Mouse (Mus musculus) granulocyte monocyte progenitor cell, adult 5-6 weeks (primary cell): ENCODE measurements around the gene Gpc6. TPM values are rescaled to one million over a fixed set of nuclear protein-coding genes. Genes with fewer than 3 reads are reported as not detected.
A peak's percentile ranks its signal among the peaks of the same experiment; 100 is the strongest.

Source experiments
- ATAC-seq: replicated peaks from 2 replicates; pipeline ENCODE4 v1.8.0; 2016; ENCODE audit warnings: mild to moderate bottlenecking, moderate TSS enrichment, inconsistent platforms; ENCODE audit not compliant: poor library complexity, severe bottlenecking
- total RNA-seq, 2 experiments: library from RNA; stranded (forward) in 1 of 2; stranded (reverse) in 1 of 2; fragments of 200-712, 200-1000 nt in 1 of 2; fragments of >200 nt in 1 of 2; fragmentation: Nextera tagmentation in 1 of 2; gene quantifications; 2 replicates each; pipeline ENCODE4 v1.2.3; 2014 to 2017

Gpc6 gene
- total RNA-seq, 2 experiments from 2014 or later, result not detected

GRCm38 (mm10) chr14:117344505-117344904, 419.4 kb downstream of the Gpc6 start:
- ATAC-seq, result no peak

- no peak for ATAC-seq
Measured at GRCm38 (mm10) chr14:117346372-117346885, 421.3 kb downstream of the Gpc6 start.

- ATAC-seq, result no peak
Measured at GRCm38 (mm10) chr14:117351296-117351695, 426.2 kb downstream of the Gpc6 start.

GRCm38 (mm10) chr14:117361155-117361964, 436.2 kb downstream of the Gpc6 start:
- ATAC-seq, result no peak

GRCm38 (mm10) chr14:117361965-117362309, 436.8 kb downstream of the Gpc6 start:
- no peak for ATAC-seq

- ATAC-seq, result no peak
Measured at GRCm38 (mm10) chr14:117369331-117369866, 444.3 kb downstream of the Gpc6 start.

- no peak for ATAC-seq
Measured at GRCm38 (mm10) chr14:117376822-117377376, 451.8 kb downstream of the Gpc6 start.

- ATAC-seq, result no peak
Measured at GRCm38 (mm10) chr14:117379979-117380378, 454.9 kb downstream of the Gpc6 start.

- ATAC-seq, result no peak
Measured at GRCm38 (mm10) chr14:117383188-117383587, 458.1 kb downstream of the Gpc6 start.

- ATAC-seq, result no peak
Measured at GRCm38 (mm10) chr14:117384096-117384770, 459.1 kb downstream of the Gpc6 start.

GRCm38 (mm10) chr14:117385731-117386270, 460.7 kb downstream of the Gpc6 start:
- ATAC-seq, result no peak

- no peak for ATAC-seq
Measured at GRCm38 (mm10) chr14:117390794-117391320, 465.7 kb downstream of the Gpc6 start.

- no peak for ATAC-seq
Measured at GRCm38 (mm10) chr14:117391412-117391811, 466.3 kb downstream of the Gpc6 start.

- no peak for ATAC-seq
Measured at GRCm38 (mm10) chr14:117397165-117397564, 472.1 kb downstream of the Gpc6 start.

GRCm38 (mm10) chr14:117407824-117408524, 482.9 kb downstream of the Gpc6 start:
- ATAC-seq, result no peak

GRCm38 (mm10) chr14:117408525-117408835, 483.4 kb downstream of the Gpc6 start:
- ATAC-seq, result no peak

- ATAC-seq, result no peak
Measured at GRCm38 (mm10) chr14:117409778-117410177, 484.7 kb downstream of the Gpc6 start.

GRCm38 (mm10) chr14:117410511-117410910, 485.4 kb downstream of the Gpc6 start:
- ATAC-seq, result no peak

- ATAC-seq, result peak; percentile 93
Measured at GRCm38 (mm10) chr14:117415045-117415444, 489.9 kb downstream of the Gpc6 start.
